In the genomic region with DNA sequence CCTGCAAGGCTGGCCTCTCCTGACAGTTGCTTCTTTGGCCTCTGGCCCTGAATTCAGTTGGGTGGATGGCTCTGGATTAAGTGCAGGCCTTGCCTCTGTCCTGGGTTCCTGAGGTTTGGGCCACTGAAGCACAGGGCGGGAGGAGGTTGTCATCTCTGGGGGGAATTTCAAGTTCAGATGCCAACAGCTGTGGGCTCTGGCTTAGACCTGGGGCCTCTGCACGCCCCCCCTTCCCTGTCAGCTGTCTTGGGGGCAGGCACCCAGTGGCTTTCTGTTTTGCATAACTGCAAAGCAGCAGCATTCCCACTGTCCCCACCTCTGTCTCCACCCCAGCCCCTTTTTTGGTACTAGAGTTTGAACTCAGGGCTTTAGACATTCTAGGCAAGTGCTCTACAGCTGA, we compare ENCODE assay signal across 14 mouse cellular contexts.
A peak's percentile ranks its signal among the peaks of the same experiment; 100 is the strongest.
DNase-seq lines count a peak whose midpoint lies in the region; ATAC-seq lines count a peak whose summit lies in the region.
"Had no signal": no experiment of that assay in that cellular context is flagged by ENCODE, and none has a peak within 500 bp of the region (broad histone marks: within the 10 kb centered on the region; RNA-seq: fewer than 3 reads in every experiment).

No protein-coding gene starts in this region.

- H3K27me3 ChIP-seq in heart, embryonic 10.5 days (ENCODE audit: insufficient read depth, poor library complexity, severe bottlenecking): no peaks in the 10 kb centered on the region
- H3K27me3 ChIP-seq in hindbrain, embryonic 15.5 days: no peaks in the 10 kb centered on the region
- no peaks in the 10 kb centered on the region for H3K27me3 ChIP-seq in hindbrain, embryonic 10.5 days (ENCODE audit: insufficient read depth, poor library complexity, severe bottlenecking)
- H3K27me3 ChIP-seq in hindbrain, embryonic 16.5 days (replicated peaks; ENCODE audit: control insufficient read depth, insufficient read depth, low read length): no peaks in the 10 kb centered on the region
- H3K27me3 ChIP-seq: intestine, embryonic 15.5 days; liver, embryonic 12.5 days; neural tube, embryonic 13.5 days; Patski had no signal

- no peaks in the 10 kb centered on the region for H3K36me3 ChIP-seq in heart, embryonic 10.5 days
- H3K36me3 ChIP-seq in hindbrain, embryonic 15.5 days: no peaks in the 10 kb centered on the region
- no peaks in the 10 kb centered on the region for H3K36me3 ChIP-seq in hindbrain, embryonic 10.5 days
- H3K36me3 ChIP-seq in hindbrain, embryonic 16.5 days (ENCODE audit: control insufficient read depth, insufficient read depth, low read length): no peaks in the 10 kb centered on the region
- H3K36me3 ChIP-seq: liver, embryonic 12.5 days; neural tube, embryonic 13.5 days had no signal

- no peak overlapping the region for H3K27ac ChIP-seq in heart, embryonic 10.5 days
- H3K27ac ChIP-seq in hindbrain, embryonic 15.5 days (replicated peaks): peak overlapping the region; percentile 77
- H3K27ac ChIP-seq in hindbrain, embryonic 10.5 days: no peak overlapping the region; the same call in 1 of the 2 replicates
- peak overlapping the region; percentile 62 for H3K27ac ChIP-seq in hindbrain, embryonic 16.5 days (ENCODE audit: low read depth, low read length)
- H3K27ac ChIP-seq: liver, embryonic 12.5 days; neural tube, embryonic 13.5 days had no signal

- H3K9me3 ChIP-seq in heart, embryonic 10.5 days: no peaks in the 10 kb centered on the region
- no peaks in the 10 kb centered on the region for H3K9me3 ChIP-seq in hindbrain, embryonic 15.5 days
- no peaks in the 10 kb centered on the region for H3K9me3 ChIP-seq in hindbrain, embryonic 10.5 days
- H3K9me3 ChIP-seq in hindbrain, embryonic 16.5 days (ENCODE audit: control insufficient read depth, low read length): no peaks in the 10 kb centered on the region
- H3K9me3 ChIP-seq: intestine, embryonic 15.5 days; liver, embryonic 12.5 days; neural tube, embryonic 13.5 days had no signal

- ATAC-seq in hindbrain, embryonic 15.5 days (ENCODE audit: low FRiP score, low read depth): no peak
- ATAC-seq in hindbrain, embryonic 16.5 days: no peak
- ATAC-seq: intestine, embryonic 15.5 days; liver, embryonic 12.5 days had no signal

- no peak overlapping the region for H3K9ac ChIP-seq in hindbrain, embryonic 15.5 days
- H3K9ac ChIP-seq in hindbrain, embryonic 16.5 days (ENCODE audit: low read depth, low read length): no peak overlapping the region
- H3K9ac ChIP-seq: intestine, embryonic 15.5 days; liver, embryonic 12.5 days; lung, embryonic 14.5 days; neural tube, embryonic 13.5 days had no signal

- peaks cover 8% of the 10 kb centered on the region for H3K4me1 ChIP-seq in heart, embryonic 10.5 days
- peaks cover 18% of the 10 kb centered on the region for H3K4me1 ChIP-seq in hindbrain, embryonic 15.5 days (replicated peaks)
- H3K4me1 ChIP-seq in hindbrain, embryonic 10.5 days (replicated peaks): no peaks in the 10 kb centered on the region; the same call in 1 of the 2 replicates
- peaks cover 5% of the 10 kb centered on the region; the same call in 1 of the 2 replicates for H3K4me1 ChIP-seq in hindbrain, embryonic 16.5 days (ENCODE audit: control insufficient read depth, insufficient read depth, low read depth, low read length)
- H3K4me1 ChIP-seq: intestine, embryonic 15.5 days had no signal

- H3K4me2 ChIP-seq in hindbrain, embryonic 15.5 days: no peak overlapping the region
- H3K4me2 ChIP-seq in hindbrain, embryonic 16.5 days (ENCODE audit: low read length): no peak overlapping the region
- H3K4me2 ChIP-seq: intestine, embryonic 15.5 days; liver, embryonic 12.5 days; lung, embryonic 14.5 days; neural tube, embryonic 13.5 days had no signal

- WGBS in heart, embryonic 10.5 days: 86% methylated on average over 2 of the region's 2 CpGs
- 55% methylated on average over 2 of the region's 2 CpGs for WGBS in hindbrain, embryonic 15.5 days
- 69% methylated on average over 2 of the region's 2 CpGs for WGBS in hindbrain, embryonic 10.5 days
- 59% methylated on average over 2 of the region's 2 CpGs for WGBS in hindbrain, embryonic 16.5 days

- peak; percentile 80 for DNase-seq in heart, adult 11 months
- DNase-seq in heart, embryonic 10.5 days (ENCODE audit: low spot score): no peak
- no peak for DNase-seq in hindbrain, embryonic 10.5 days (ENCODE audit: low spot score)
- peak; percentile 21 for DNase-seq in R1 (ENCODE audit: low read depth, low spot score)
- DNase-seq in gastrocnemius, adult 8-10 months (ENCODE audit: low spot score in 2 of 2): no peak
- DNase-seq in urinary bladder, postnatal 10 days (ENCODE audit: low spot score): no peak
- DNase-seq: cerebellum, adult 9-11 months; lung, embryonic 14.5 days had no signal

- H3K4me3 ChIP-seq in heart, embryonic 10.5 days: no peak overlapping the region
- H3K4me3 ChIP-seq in hindbrain, embryonic 15.5 days: no peak overlapping the region
- H3K4me3 ChIP-seq in hindbrain, embryonic 10.5 days: no peak overlapping the region
- H3K4me3 ChIP-seq in hindbrain, embryonic 16.5 days (ENCODE audit: low read length): no peak overlapping the region
- H3K4me3 ChIP-seq: intestine, embryonic 15.5 days; liver, embryonic 12.5 days; neural tube, embryonic 13.5 days had no signal

Comparison
In these comparisons a context has a peak if more than half of its experiments do, and no peak if none do; other contexts are left out.
1. DNase-seq: peak in heart, adult 11 months (single experiment) and R1 (single experiment); none in heart, embryonic 10.5 days (single experiment), hindbrain, embryonic 10.5 days (single experiment), gastrocnemius, adult 8-10 months (0 of 2) and urinary bladder, postnatal 10 days (single experiment).
2. H3K27ac ChIP-seq: peak in hindbrain, embryonic 15.5 days (single experiment) and hindbrain, embryonic 16.5 days (single experiment); none in heart, embryonic 10.5 days (single experiment) and hindbrain, embryonic 10.5 days (single experiment).